Mouse (Mus musculus) embryonic fibroblast, embryonic 13.5 days (primary cell): ENCODE measurements around the gene Tmem208.
A peak's percentile ranks its signal among the peaks of the same experiment; 100 is the strongest.

Experiments
- CTCF ChIP-seq: IDR thresholded peaks from 2 replicates; pipeline ENCODE4 v1.5.1; 2011; ENCODE audit warnings: mild to moderate bottlenecking, control low read depth, low read length, moderate library complexity, borderline replicate concordance; ENCODE audit not compliant: insufficient read depth
- POLR2A ChIP-seq: IDR thresholded peaks from 2 replicates; pipeline ENCODE4 v1.6.1; 2011; ENCODE audit warnings: low read depth, mild to moderate bottlenecking, control low read depth, low read length, moderate library complexity

DNA sequence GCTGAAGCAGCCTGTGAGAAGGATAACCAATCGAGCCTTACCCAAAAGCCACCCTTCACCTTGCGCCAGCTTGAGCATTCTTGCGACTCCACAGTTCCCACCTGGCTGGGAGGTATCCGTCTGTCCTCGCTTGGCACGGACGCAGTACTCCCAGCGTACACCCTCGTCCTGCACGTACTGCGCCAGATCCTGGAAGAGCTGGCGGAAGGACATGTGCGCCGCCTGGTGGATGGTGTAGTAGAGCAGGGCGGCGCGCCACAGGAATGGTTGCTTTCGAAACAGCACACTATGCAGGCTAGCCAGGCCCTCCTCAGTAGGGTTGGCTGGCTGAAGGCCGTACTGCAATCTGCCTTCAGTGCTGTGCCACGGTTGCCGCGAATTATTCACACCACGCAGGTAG, 43.1 kb upstream of the Tmem208 start:
- peak; percentile 94 for TF ChIP-seq CTCF
- no peak for TF ChIP-seq POLR2A
